Comparison of ENCODE assay signal across 8 mouse cellular contexts in genomic region chr13:45455108-45455861, GRCm38 (mm10). TPM values are rescaled to one million over a fixed set of nuclear protein-coding genes. Genes with fewer than 3 reads are reported as not detected.
DNase-seq lines count a peak whose midpoint lies in the region; ATAC-seq and TF ChIP-seq lines count a peak whose summit lies in the region.

No protein-coding gene starts in this region.

- H3K9me3 ChIP-seq in intestine, postnatal 0 days (ENCODE audit: control insufficient read depth) = no peaks in the 10 kb centered on the region
- no peaks in the 10 kb centered on the region for H3K9me3 ChIP-seq in lung, embryonic 15.5 days

- H3K36me3 ChIP-seq in intestine, postnatal 0 days (ENCODE audit: control insufficient read depth, insufficient read depth) = no peaks in the 10 kb centered on the region
- no peaks in the 10 kb centered on the region for H3K36me3 ChIP-seq in lung, embryonic 15.5 days
- no peaks in the 10 kb centered on the region for H3K36me3 ChIP-seq in small intestine, adult 2 months (ENCODE audit: control insufficient read depth, insufficient read depth, low read length)

- H3K4me2 ChIP-seq in intestine, postnatal 0 days (replicated peaks; ENCODE audit: low read depth) = peak overlapping the region; percentile 22; the same call in 1 of the 2 replicates
- peak overlapping the region; percentile 14; the same call in 1 of the 2 replicates for H3K4me2 ChIP-seq in lung, embryonic 15.5 days

- no peak overlapping the region for H3K9ac ChIP-seq in intestine, postnatal 0 days (ENCODE audit: low read depth, low read length)
- no peak overlapping the region for H3K9ac ChIP-seq in lung, embryonic 15.5 days

- peaks cover 14% of the 10 kb centered on the region for H3K4me1 ChIP-seq in intestine, postnatal 0 days (replicated peaks; ENCODE audit: control insufficient read depth, insufficient read depth, low read length)
- H3K4me1 ChIP-seq in lung, embryonic 15.5 days = peaks cover 32% of the 10 kb centered on the region
- H3K4me1 ChIP-seq in small intestine, adult 2 months (ENCODE audit: control insufficient read depth, insufficient read depth, insufficient read length, low read length) = peaks cover 15% of the 10 kb centered on the region

- H3K27me3 ChIP-seq in intestine, postnatal 0 days (replicated peaks; ENCODE audit: control insufficient read depth, insufficient read depth, low read length) = no peaks in the 10 kb centered on the region
- no peaks in the 10 kb centered on the region for H3K27me3 ChIP-seq in lung, embryonic 15.5 days
- H3K27me3 ChIP-seq in small intestine, adult 2 months (ENCODE audit: control insufficient read depth, insufficient read depth, low read length) = no peaks in the 10 kb centered on the region

- no peak for TF ChIP-seq POLR2A in small intestine, adult 2 months (IDR thresholded peaks at IDR 0.05; ENCODE audit: low read depth, low read length)

- H3K27ac ChIP-seq in intestine, postnatal 0 days (ENCODE audit: low read depth, low read length) = peak overlapping the region; percentile 69
- peak overlapping the region; percentile 87 for H3K27ac ChIP-seq in lung, embryonic 15.5 days
- peak overlapping the region; percentile 91 for H3K27ac ChIP-seq in small intestine, adult 2 months (ENCODE audit: insufficient read depth, low read depth, low read length)

- no peak overlapping the region for H3K4me3 ChIP-seq in intestine, postnatal 0 days (ENCODE audit: low read depth, low read length)
- H3K4me3 ChIP-seq in lung, embryonic 15.5 days = no peak overlapping the region
- H3K4me3 ChIP-seq in small intestine, adult 2 months (ENCODE audit: low read depth, low read length) = no peak overlapping the region

- DNase-seq in adrenal gland, adult (ENCODE audit: inconsistent age in 2 of 2, low spot score in 1 of 2) = peak; percentile 37 to 81
- DNase-seq in adrenal gland, postnatal 4 days (ENCODE audit: low spot score in 2 of 2) = no peak
- peak; percentile 50 for DNase-seq in MN1 (ENCODE audit: low spot score)
- peak; percentile 96 for DNase-seq in heart, adult 11 months
- DNase-seq in layer of hippocampus, postnatal 25 days (ENCODE audit: extremely low spot score in 1 of 2, low spot score in 1 of 2) = no peak

- peak; percentile 32 for TF ChIP-seq CTCF in intestine, postnatal 0 days (IDR thresholded peaks at IDR 0.05; ENCODE audit: low read depth)
- no peak for TF ChIP-seq CTCF in small intestine, adult 2 months (IDR thresholded peaks at IDR 0.05; ENCODE audit: extremely low read depth, insufficient read length, insufficient replicate concordance, low read depth, low read length)

- WGBS in intestine, postnatal 0 days = 2% methylated on average over 15 of the region's 15 CpGs
- 7% methylated on average over 15 of the region's 15 CpGs for WGBS in lung, embryonic 15.5 days
- WGBS in small intestine, adult 2 months = 4% methylated on average over 15 of the region's 15 CpGs

- peak; percentile 91 for ATAC-seq in intestine, postnatal 0 days
- peak; percentile 65; the same call in 1 of the 2 replicates for ATAC-seq in lung, embryonic 15.5 days (ENCODE audit: borderline replicate concordance, extremely low read depth, low FRiP score, low TSS enrichment)

RNA-seq across cellular contexts. Expression of gene Gmpr, which starts 52.0 kb away (rescaled TPM):
- 10 to 100 TPM; 48.7 to 54.5 TPM for total RNA-seq in adrenal gland, postnatal 4 days (2021)
- polyA plus RNA-seq in intestine, postnatal 0 days (2015; fragmentation: Nextera tagmentation; extraction: Ambion mirVana) = 20.5 and 22.5 TPM in 2 replicates
- 25.6 and 27.9 TPM in 2 replicates for polyA plus RNA-seq in lung, embryonic 15.5 days (2015; fragmentation: Nextera tagmentation; extraction: Ambion mirVana)
- polyA plus RNA-seq in small intestine, adult 2 months (2012; rRNA removed) = 3.9 and 5.4 TPM in 2 replicates
- total RNA-seq in layer of hippocampus, postnatal 25 days (2021) = 10 to 100 TPM; 68.7 to 71.2 TPM

Comparison
In these comparisons a context has a peak if more than half of its experiments do, and no peak if none do; other contexts are left out.
1. DNase-seq: peak in adrenal gland, adult (2 of 2), MN1 (single experiment) and heart, adult 11 months (single experiment); none in adrenal gland, postnatal 4 days (0 of 2) and layer of hippocampus, postnatal 25 days (0 of 2).
2. Peak in every context shown above with its lines, with median percentiles within 50 percentile points of each other: H3K27ac ChIP-seq.